In the genomic region with DNA sequence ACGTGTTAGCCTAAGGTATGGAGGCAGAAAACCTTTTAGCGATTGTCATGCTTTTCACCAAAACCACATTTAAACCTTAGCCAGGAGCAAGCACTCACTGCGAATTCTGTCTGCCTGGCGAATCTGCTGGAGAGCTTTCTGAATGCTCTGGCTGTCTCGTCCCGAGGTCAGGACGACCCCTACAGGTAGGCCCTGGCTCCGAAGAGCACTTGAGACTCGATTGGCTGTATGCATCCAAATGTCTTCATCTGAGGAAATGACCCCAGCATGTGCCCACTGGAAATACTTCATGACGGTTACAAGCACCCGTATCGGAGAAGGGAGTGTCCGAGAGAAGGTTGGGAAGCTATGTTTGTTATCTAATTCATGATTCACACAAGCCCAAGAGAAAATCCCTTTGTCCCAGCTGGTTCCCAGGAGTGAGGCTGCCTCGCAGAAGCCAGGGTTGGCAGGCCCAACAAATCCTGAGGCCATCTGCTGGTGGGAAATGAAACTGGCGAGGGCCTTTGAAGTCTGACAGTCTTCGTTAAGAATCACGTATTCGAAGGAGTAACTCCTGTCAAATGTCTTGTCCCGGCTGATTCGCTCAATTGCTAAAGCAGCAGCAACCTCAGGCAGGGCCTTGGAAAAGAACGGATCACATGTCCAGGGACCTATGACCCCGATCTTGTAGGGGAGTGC, we compare ENCODE assay signal across 8 mouse cellular contexts. TPM values are rescaled to one million over a fixed set of nuclear protein-coding genes. Genes with fewer than 3 reads are reported as not detected.
DNase-seq lines count a peak whose midpoint lies in the region; ATAC-seq lines count a peak whose summit lies in the region.

No protein-coding gene starts in this region.

- H3K27me3 ChIP-seq in forebrain, embryonic 16.5 days (replicated peaks; ENCODE audit: control insufficient read depth, insufficient read depth, low read length): no peaks in the 10 kb centered on the region
- 0 out of 2 replicates have a peak, but pooled peaks cover 8% of the 10 kb centered on the region for H3K27me3 ChIP-seq in hindbrain, embryonic 15.5 days
- peaks cover 9% of the 10 kb centered on the region for H3K27me3 ChIP-seq in midbrain, embryonic 11.5 days (ENCODE audit: control insufficient read depth, insufficient read depth, low read length)

- no peak overlapping the region for H3K9ac ChIP-seq in forebrain, embryonic 16.5 days (replicated peaks; ENCODE audit: low read depth, low read length)
- H3K9ac ChIP-seq in hindbrain, embryonic 15.5 days: no peak overlapping the region
- no peak overlapping the region; the same call in 1 of the 2 replicates for H3K9ac ChIP-seq in midbrain, embryonic 11.5 days (ENCODE audit: low read length)

- H3K4me1 ChIP-seq in forebrain, embryonic 16.5 days (replicated peaks; ENCODE audit: control insufficient read depth, insufficient read depth, low read length): no peaks in the 10 kb centered on the region
- peaks cover 3% of the 10 kb centered on the region; the same call in 1 of the 2 replicates for H3K4me1 ChIP-seq in hindbrain, embryonic 15.5 days (replicated peaks)
- H3K4me1 ChIP-seq in midbrain, embryonic 11.5 days (ENCODE audit: control insufficient read depth, insufficient read depth, low read length): no peaks in the 10 kb centered on the region

- WGBS in forebrain, embryonic 16.5 days: 33% methylated on average over 22 of the region's 22 CpGs
- WGBS in hindbrain, embryonic 15.5 days: 35% methylated on average over 22 of the region's 22 CpGs
- WGBS in midbrain, embryonic 11.5 days: 31% methylated on average over 22 of the region's 22 CpGs

- no peak overlapping the region for H3K27ac ChIP-seq in forebrain, embryonic 16.5 days (ENCODE audit: low read length)
- no peak overlapping the region for H3K27ac ChIP-seq in hindbrain, embryonic 15.5 days (replicated peaks)
- no peak overlapping the region for H3K27ac ChIP-seq in midbrain, embryonic 11.5 days (ENCODE audit: low read depth, low read length)

- H3K36me3 ChIP-seq in forebrain, embryonic 16.5 days (ENCODE audit: control insufficient read depth, insufficient read depth): no peaks in the 10 kb centered on the region
- no peaks in the 10 kb centered on the region for H3K36me3 ChIP-seq in hindbrain, embryonic 15.5 days
- H3K36me3 ChIP-seq in midbrain, embryonic 11.5 days (ENCODE audit: control insufficient read depth, insufficient read depth, low read length): no peaks in the 10 kb centered on the region

- H3K4me3 ChIP-seq in forebrain, embryonic 16.5 days (replicated peaks; ENCODE audit: low read length): no peak overlapping the region
- H3K4me3 ChIP-seq in hindbrain, embryonic 15.5 days: no peak overlapping the region
- no peak overlapping the region for H3K4me3 ChIP-seq in midbrain, embryonic 11.5 days (ENCODE audit: low read depth, low read length)

- peak overlapping the region; percentile 23; the same call in 1 of the 2 replicates for H3K4me2 ChIP-seq in forebrain, embryonic 16.5 days (ENCODE audit: low read length)
- H3K4me2 ChIP-seq in hindbrain, embryonic 15.5 days: peak overlapping the region; percentile 28; the same call in 1 of the 2 replicates
- 0 out of 2 replicates have a peak overlapping the region, but pooled peaks have one; percentile 19 for H3K4me2 ChIP-seq in midbrain, embryonic 11.5 days

- DNase-seq in gastrocnemius, adult 18-20 months (ENCODE audit: low spot score): peak; percentile 7
- no peak for DNase-seq in gastrocnemius, adult 8-10 months (ENCODE audit: low spot score in 2 of 2)
- DNase-seq in cerebellum, adult 18-20 months: peak; percentile 37 to 48
- peak; percentile 23 to 47 for DNase-seq in layer of hippocampus, postnatal 36 days
- DNase-seq in midbrain, embryonic 11.5 days (ENCODE audit: low spot score, missing footprints): peak; percentile 90
- peak; percentile 1 for DNase-seq in yolk sac, embryonic 10.5 days (ENCODE audit: low spot score)

- H3K9me3 ChIP-seq in forebrain, embryonic 16.5 days (ENCODE audit: control insufficient read depth, low read length): no peaks in the 10 kb centered on the region
- H3K9me3 ChIP-seq in hindbrain, embryonic 15.5 days: no peaks in the 10 kb centered on the region
- no peaks in the 10 kb centered on the region for H3K9me3 ChIP-seq in midbrain, embryonic 11.5 days (ENCODE audit: control insufficient read depth, low read length)

- peak; percentile 91 for ATAC-seq in forebrain, embryonic 16.5 days
- peak; percentile 79 for ATAC-seq in hindbrain, embryonic 15.5 days (ENCODE audit: low FRiP score, low read depth)
- peak; percentile 73 for ATAC-seq in midbrain, embryonic 11.5 days (ENCODE audit: low FRiP score)

RNA-seq across cellular contexts. Expression of gene Gucy2f, which starts 7.6 kb away (rescaled TPM):
- not detected for total RNA-seq in gastrocnemius, adult 18-20 months (2021)
- total RNA-seq in gastrocnemius, adult 8-10 months (2022): not detected
- polyA plus RNA-seq in forebrain, embryonic 16.5 days (2015; fragmentation: Nextera tagmentation; extraction: Ambion mirVana): 0.04 and 0.09 TPM in 2 replicates
- 0.05 and 0.08 TPM in 2 replicates for polyA plus RNA-seq in hindbrain, embryonic 15.5 days (2015; fragmentation: Nextera tagmentation; extraction: Ambion mirVana)
- under 1 TPM; 0.42 to 0.73 TPM for total RNA-seq in layer of hippocampus, postnatal 36 days (2021)
- 0.11 TPM in 1 of 2 replicates, not detected in the other for polyA plus RNA-seq in midbrain, embryonic 11.5 days (2014; fragmentation: Nextera tagmentation; extraction: Ambion mirVana)

RNA-seq across cellular contexts. Expression of gene Nxt2, which starts 37.4 kb away (rescaled TPM):
- total RNA-seq in gastrocnemius, adult 18-20 months (2021): 1 to 10 TPM; 3.4 to 4.2 TPM
- total RNA-seq in gastrocnemius, adult 8-10 months (2022): 1 to 10 TPM; 2.7 to 3.6 (median 2.9) TPM
- polyA plus RNA-seq in forebrain, embryonic 16.5 days (2015; fragmentation: Nextera tagmentation; extraction: Ambion mirVana): 24.1 and 30.4 TPM in 2 replicates
- 17.6 and 18.4 TPM in 2 replicates for polyA plus RNA-seq in hindbrain, embryonic 15.5 days (2015; fragmentation: Nextera tagmentation; extraction: Ambion mirVana)
- 10 to 100 TPM; 29.6 to 29.8 TPM for total RNA-seq in layer of hippocampus, postnatal 36 days (2021)
- 13.2 and 13.3 TPM in 2 replicates for polyA plus RNA-seq in midbrain, embryonic 11.5 days (2014; fragmentation: Nextera tagmentation; extraction: Ambion mirVana)

Comparison
In these comparisons a context has a peak if more than half of its experiments do, and no peak if none do; other contexts are left out.
1. DNase-seq: peak in gastrocnemius, adult 18-20 months (single experiment), cerebellum, adult 18-20 months (2 of 2), layer of hippocampus, postnatal 36 days (2 of 2), midbrain, embryonic 11.5 days (single experiment) and yolk sac, embryonic 10.5 days (single experiment); none in gastrocnemius, adult 8-10 months (0 of 2).
2. RNA of gene Nxt2, which starts 37.4 kb away (total RNA-seq): 29.6 to 29.8 TPM in layer of hippocampus, postnatal 36 days; 3.4 to 4.2 TPM in gastrocnemius, adult 18-20 months and 2.7 to 3.6 TPM in gastrocnemius, adult 8-10 months; every median in the first group is over 4 times any median in the second.
3. Peak in every context shown above with its lines, with median percentiles within 50 percentile points of each other: ATAC-seq and H3K4me2 ChIP-seq.